Mouse (Mus musculus): ENCODE data around the gene Ube2ql1.

Gene Ube2ql1

GRCm38 (mm10) chr13:69707496-69707895 is 32.2 kb downstream of the Ube2ql1 start:
- no peak for DNase-seq (ENCODE audit: low spot score)

- no peak for DNase-seq (ENCODE audit: low spot score)
Observed at GRCm38 (mm10) chr13:69706919-69707318, 32.8 kb downstream of the Ube2ql1 start.

GRCm38 (mm10) chr13:69703505-69703904 is 36.2 kb downstream of the Ube2ql1 start:
- no peak for DNase-seq (ENCODE audit: low spot score)

DNA sequence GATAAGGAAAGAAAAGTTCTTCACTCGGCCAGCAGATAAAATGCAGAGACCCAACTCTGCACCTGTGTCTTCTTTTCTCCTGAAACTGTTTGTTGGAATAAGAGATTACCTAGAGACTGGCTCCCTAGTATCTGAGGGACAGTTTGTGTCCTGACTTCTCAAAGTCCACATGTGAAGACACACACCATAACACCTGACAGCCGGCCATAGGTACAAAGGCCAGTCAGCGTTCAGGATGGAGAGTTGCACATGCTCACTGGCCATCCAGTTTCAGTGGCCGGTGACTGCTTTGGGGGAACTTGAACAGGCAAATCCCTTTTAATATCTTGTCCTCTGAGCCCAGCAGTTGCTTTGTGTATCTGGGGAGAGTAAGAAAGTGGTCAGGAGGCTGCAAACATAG is 38.3 kb downstream of the Ube2ql1 start:
- no peak for DNase-seq (ENCODE audit: low spot score)

DNA sequence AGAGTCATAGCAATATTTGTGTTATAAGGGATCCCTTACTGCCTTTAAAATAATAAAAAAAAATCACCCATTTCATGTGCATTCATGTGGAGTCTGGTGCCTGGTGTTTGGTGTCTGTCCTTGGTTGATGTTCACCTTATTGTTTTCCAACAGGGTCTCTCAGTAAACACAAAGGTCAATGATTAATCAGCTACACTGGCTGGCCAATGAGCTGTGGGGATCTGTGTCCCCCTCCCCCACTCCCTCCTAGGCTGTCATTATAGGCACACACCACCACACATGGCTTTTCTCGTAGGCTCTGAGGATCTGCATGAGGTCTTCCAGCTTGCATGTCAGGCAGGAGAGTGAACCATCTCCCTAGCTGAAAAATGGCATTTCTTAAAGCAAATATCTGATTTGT is 38.9 kb downstream of the Ube2ql1 start:
- DNase-seq (ENCODE audit: low spot score) = no peak

GRCm38 (mm10) chr13:69696333-69696991 is 43.2 kb downstream of the Ube2ql1 start:
- peak; percentile 60 for DNase-seq (ENCODE audit: low spot score)

- peak; percentile 9 for DNase-seq (ENCODE audit: low spot score)
Observed at GRCm38 (mm10) chr13:69691074-69691473, 48.6 kb downstream of the Ube2ql1 start.

- no peak for DNase-seq (ENCODE audit: low spot score)
Observed at GRCm38 (mm10) chr13:69687023-69687422, 52.7 kb downstream of the Ube2ql1 start.

GRCm38 (mm10) chr13:69685406-69685818 is 54.3 kb downstream of the Ube2ql1 start:
- DNase-seq (ENCODE audit: low spot score) = no peak

DNA sequence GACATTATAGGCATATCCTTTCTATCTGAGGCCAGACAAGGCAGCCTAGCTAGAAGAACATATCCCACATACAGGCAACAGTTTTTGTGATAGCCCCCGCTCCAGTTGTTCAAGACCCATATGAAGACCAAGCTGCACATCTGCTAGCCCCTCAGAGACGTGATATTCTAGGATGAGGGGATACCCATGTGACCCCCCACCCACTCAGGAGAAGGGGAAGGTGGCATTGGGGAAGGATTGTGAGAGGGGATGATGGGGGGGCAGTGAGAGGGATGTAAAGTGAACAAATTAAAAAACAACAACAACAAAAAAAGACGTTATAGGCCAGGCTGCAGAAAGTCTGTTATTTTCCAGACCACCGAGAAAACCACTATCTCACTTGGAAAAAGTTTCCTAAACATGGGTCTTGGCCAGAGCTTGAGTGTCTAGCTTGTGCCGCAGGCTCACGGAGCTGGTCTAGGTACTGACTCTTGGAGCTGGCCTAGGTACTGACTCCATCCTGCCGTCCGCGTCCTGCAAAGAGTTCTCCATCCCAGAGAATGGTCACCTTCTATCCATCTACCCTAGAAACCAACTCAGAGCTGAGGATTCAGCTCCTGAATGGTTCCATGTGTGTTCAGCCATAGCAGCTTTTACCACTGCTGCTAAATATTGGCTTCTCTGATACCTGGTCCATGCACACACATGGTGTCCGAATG is 65.6 kb downstream of the Ube2ql1 start:
- no peak for DNase-seq (ENCODE audit: low spot score)

GRCm38 (mm10) chr13:69673197-69673920 is 66.3 kb downstream of the Ube2ql1 start:
- DNase-seq (ENCODE audit: low spot score) = no peak

DNA sequence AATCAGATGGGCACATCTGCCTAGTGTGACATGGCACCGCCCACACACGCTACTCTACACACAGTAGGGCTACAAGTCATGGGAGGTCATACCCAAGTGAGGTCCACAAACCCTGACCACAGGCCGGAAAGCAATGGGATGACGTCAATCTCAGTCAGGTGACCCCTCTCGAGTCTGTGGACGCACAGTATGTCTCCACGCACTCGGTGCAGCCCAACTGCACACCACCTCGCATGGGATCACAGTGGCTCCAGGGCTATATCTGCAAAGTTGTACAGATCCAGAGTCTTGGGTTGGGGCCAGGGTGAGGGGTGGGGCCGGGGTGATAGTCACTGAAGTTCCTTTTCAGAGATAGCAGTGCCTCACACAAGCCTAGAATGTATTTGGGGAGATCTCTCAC is 67.1 kb downstream of the Ube2ql1 start:
- DNase-seq (ENCODE audit: low spot score) = no peak

GRCm38 (mm10) chr13:69672121-69672520 is 67.6 kb downstream of the Ube2ql1 start:
- no peak for DNase-seq (ENCODE audit: low spot score)

GRCm38 (mm10) chr13:69654508-69654907 is 85.2 kb downstream of the Ube2ql1 start:
- DNase-seq (ENCODE audit: low spot score) = no peak
